Mouse (Mus musculus) CH12.LX (cell line): ENCODE results near the gene Figla. TPM values are rescaled to one million over a fixed set of nuclear protein-coding genes. Genes with fewer than 3 reads are reported as not detected.

ENCODE experiments used
- DNase-seq: peaks from one replicate; pipeline ENCODE4 v3.0.0-alpha.2; 2013; ENCODE audit errors: extremely low read depth
- H3K27ac ChIP-seq: 2 replicates; pipeline ENCODE4 v1.5.1; 2012; ENCODE audit warnings: low read depth, mild to moderate bottlenecking, control low read depth, moderate library complexity; ENCODE audit not compliant: insufficient read depth
- H3K27me3 ChIP-seq: replicated peaks from 2 replicates; pipeline ENCODE3; 2012; ENCODE audit warnings: inconsistent platforms
- H3K36me3 ChIP-seq, 2 experiments: replicated peaks in 1 of 2; 2 replicates each; pipeline versions ENCODE3 to v1.6.1; 2012; ENCODE audit warnings: inconsistent platforms in 1 of 2, low read length in 1 of 2, mild to moderate bottlenecking in 1 of 2, mixed read lengths in 1 of 2, moderate library complexity in 1 of 2; ENCODE audit not compliant: control insufficient read depth in 1 of 2, insufficient read depth in 1 of 2
- H3K4me1 ChIP-seq, 2 experiments: 2 replicates each; pipeline ENCODE4 v1.6.1; 2012; ENCODE audit warnings: inconsistent platforms in 1 of 2, moderate library complexity in 1 of 2; ENCODE audit not compliant: insufficient read depth in 2 of 2, control insufficient read depth in 1 of 2
- H3K4me2 ChIP-seq: 2 replicates; pipeline ENCODE4 v1.6.1; 2012; ENCODE audit warnings: low read depth, mild to moderate bottlenecking, control low read depth; ENCODE audit not compliant: poor library complexity, insufficient read depth, severe bottlenecking
- H3K4me3 ChIP-seq, 3 experiments: fragments of 150-350 bp in 1 of 3; sonication (generic) in 1 of 3; replicated peaks in 1 of 3; 2 replicates each; pipeline versions ENCODE3 to v1.5.1; 2011 to 2012; ENCODE audit warnings: low read depth in 2 of 3, low read length in 2 of 3, mild to moderate bottlenecking in 2 of 3, moderate library complexity in 2 of 3, control low read depth in 1 of 3, improper control_type of control experiment in 1 of 3, inconsistent platforms in 1 of 3, mixed read lengths in 1 of 3; ENCODE audit not compliant: poor library complexity in 1 of 3
- H3K79me2 ChIP-seq: replicated peaks from 2 replicates; pipeline ENCODE4 v1.6.1; 2012; ENCODE audit warnings: mild to moderate bottlenecking, moderate library complexity; ENCODE audit not compliant: control insufficient read depth, poor library complexity, insufficient read depth, severe bottlenecking; ENCODE audit errors: extremely low read depth
- H3K9ac ChIP-seq: 2 replicates; pipeline ENCODE4 v1.6.1; 2012; ENCODE audit warnings: low read depth, mild to moderate bottlenecking, control low read depth, moderate library complexity; ENCODE audit not compliant: insufficient read depth
- H3K9me3 ChIP-seq: replicated peaks from 2 replicates; pipeline ENCODE3; 2012; ENCODE audit warnings: low read length, inconsistent platforms, mixed read lengths
- CHD2 ChIP-seq: IDR thresholded peaks from 2 replicates; pipeline ENCODE4 v1.6.1; 2011; ENCODE audit warnings: low read length, improper control_type of control experiment
- ELF1 ChIP-seq: IDR thresholded peaks from 2 replicates; pipeline ENCODE4 v1.6.1; 2014; ENCODE audit warnings: low read depth, mild to moderate bottlenecking, inconsistent platforms, low read length, improper control_type of control experiment
- ETS1 ChIP-seq: conservative IDR thresholded peaks from 2 replicates; pipeline ENCODE4 v1.6.1; 2012; ENCODE audit warnings: low read depth, mild to moderate bottlenecking, inconsistent platforms, low read length, improper control_type of control experiment, moderate library complexity
- HCFC1 ChIP-seq: IDR thresholded peaks from 2 replicates; pipeline ENCODE4 v1.6.1; 2012; ENCODE audit warnings: low read depth, mild to moderate bottlenecking, inconsistent platforms, low read length, improper control_type of control experiment
- JUN ChIP-seq: IDR thresholded peaks from 2 replicates; pipeline ENCODE4 v1.6.1; 2011; ENCODE audit warnings: low read depth, mild to moderate bottlenecking, low read length, improper control_type of control experiment, moderate library complexity; ENCODE audit not compliant: insufficient read depth
- KAT2A ChIP-seq: IDR thresholded peaks from 2 replicates; pipeline ENCODE4 v1.6.1; 2012; ENCODE audit warnings: low read length, improper control_type of control experiment, inconsistent platforms; ENCODE audit not compliant: insufficient replicate concordance
- MAFK ChIP-seq: IDR thresholded peaks from 2 replicates; pipeline ENCODE4 v1.6.1; 2011; ENCODE audit warnings: low read length, improper control_type of control experiment; ENCODE audit not compliant: insufficient replicate concordance
- MAZ ChIP-seq: IDR thresholded peaks from 2 replicates; pipeline ENCODE4 v1.6.1; 2012; ENCODE audit warnings: low read depth, mild to moderate bottlenecking, inconsistent platforms, low read length, improper control_type of control experiment, moderate library complexity
- NRF1 ChIP-seq: IDR thresholded peaks from 2 replicates; pipeline ENCODE4 v1.6.1; 2014; ENCODE audit warnings: low read depth, mild to moderate bottlenecking, inconsistent platforms, low read length, improper control_type of control experiment, moderate library complexity
- PAX5 ChIP-seq: IDR thresholded peaks from 2 replicates; pipeline ENCODE4 v1.6.1; 2012; ENCODE audit warnings: low read length, inconsistent platforms, mixed read lengths
- POLR2AphosphoS2 ChIP-seq: IDR thresholded peaks from 2 replicates; pipeline ENCODE4 v1.6.1; 2011; ENCODE audit warnings: low read depth, low read length, improper control_type of control experiment
- RAD21 ChIP-seq: IDR thresholded peaks from 2 replicates; pipeline ENCODE4 v1.6.1; 2011; ENCODE audit warnings: low read depth, mild to moderate bottlenecking, low read length, improper control_type of control experiment, moderate library complexity
- TBP ChIP-seq: conservative IDR thresholded peaks from 2 replicates; pipeline ENCODE4 v1.6.1; 2011; ENCODE audit warnings: low read depth, low read length, improper control_type of control experiment
- TCF12 ChIP-seq: IDR thresholded peaks from 2 replicates; pipeline ENCODE4 v1.6.1; 2014; ENCODE audit warnings: low read depth, mild to moderate bottlenecking, inconsistent platforms, low read length, improper control_type of control experiment
- UBTF ChIP-seq: IDR thresholded peaks from 2 replicates; pipeline ENCODE4 v1.6.1; 2012; ENCODE audit warnings: low read depth, mild to moderate bottlenecking, inconsistent platforms, low read length, improper control_type of control experiment, moderate library complexity
- USF1 ChIP-seq: IDR thresholded peaks from 2 replicates; pipeline ENCODE4 v1.6.1; 2014; ENCODE audit warnings: low read depth, mild to moderate bottlenecking, inconsistent platforms, low read length, improper control_type of control experiment
- USF2 ChIP-seq: conservative IDR thresholded peaks from 2 replicates; pipeline ENCODE4 v1.6.1; 2011; ENCODE audit warnings: low read depth, low read length, improper control_type of control experiment
- ZC3H11A ChIP-seq: IDR thresholded peaks from 2 replicates; pipeline ENCODE4 v1.6.1; 2012; ENCODE audit warnings: low read depth, mild to moderate bottlenecking, inconsistent platforms, low read length, improper control_type of control experiment
- dilution Hi-C: fragments of 300-500 bp; cut with MboI; formaldehyde crosslinking; loops from 2 replicates; pipeline ENCODE4 v1.14.3; 2020; ENCODE audit warnings: low sequenced_read_pairs; ENCODE audit not compliant: extremely low pct_unique_long_range_greater_than_20kb, extremely low pct_ligation_motif_present
- in situ Hi-C: fragments of 300-500 bp; cut with MboI; formaldehyde crosslinking; loops from 3 replicates; pipeline ENCODE4 v1.14.3; 2019; ENCODE audit warnings: low sequenced_read_pairs, low pct_ligation_motif_present, low pct_unique_long_range_greater_than_20kb, mixed read lengths
- polyA plus RNA-seq: library from polyadenylated mRNA; unstranded; fragments of >175 nt; gene quantifications from 2 replicates; pipeline ENCODE4 v1.2.1, GENCODE M21; 2012; ENCODE audit warnings: low read depth; ENCODE audit not compliant: insufficient read length
- total RNA-seq, 2 experiments: library from RNA; depleted of rRNA; stranded (reverse); fragments of 300-350 nt in 1 of 2; fragments of >200 nt in 1 of 2; gene quantifications; 2 replicates each; pipeline ENCODE4 v1.2.3; 2012 to 2014

Figla gene
- total and polyA plus RNA-seq, 3 experiments, result not detected

DNA sequence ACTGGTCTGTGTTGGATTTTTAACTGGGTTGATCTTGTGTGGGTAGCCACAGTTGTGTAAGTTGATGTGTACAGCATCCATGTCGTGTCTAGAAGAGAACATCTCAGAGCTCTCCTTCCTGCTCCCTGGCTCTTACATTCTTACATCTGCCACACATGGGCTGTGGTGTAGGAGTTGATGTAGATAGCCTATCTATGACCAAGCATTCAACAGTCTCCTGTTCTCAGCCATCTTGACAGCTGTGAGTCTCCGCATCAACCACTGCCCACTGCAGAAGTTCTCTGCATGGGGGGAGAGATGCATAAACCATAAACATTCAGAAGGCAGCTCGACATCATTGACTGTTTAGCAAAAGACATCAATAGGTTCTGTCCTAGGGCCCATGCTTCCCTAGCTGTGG lies 53.9 kb downstream of the Figla start:
- no peak overlapping the region for H3K9ac ChIP-seq
- no peak overlapping the region for H3K4me3 ChIP-seq
- in situ Hi-C loops (no loop called here), dilution Hi-C loops (no loop called here)
- H3K4me1 ChIP-seq, result no peaks in the 10 kb centered on the region
- no peak for TF ChIP-seq USF2
- no peak for TF ChIP-seq JUN
- TF ChIP-seq NRF1, result no peak
- no peak for TF ChIP-seq USF1
- no peak for TF ChIP-seq KAT2A
- TF ChIP-seq TBP, result no peak
- TF ChIP-seq HCFC1, result no peak
- TF ChIP-seq TCF12, result no peak
- TF ChIP-seq MAFK, result no peak
- no peak for TF ChIP-seq UBTF
- no peak for TF ChIP-seq ETS1
- no peak for TF ChIP-seq ELF1
- TF ChIP-seq CHD2, result no peak
- TF ChIP-seq POLR2AphosphoS2, result no peak
- TF ChIP-seq PAX5, result no peak
- no peak overlapping the region for H3K27ac ChIP-seq
- H3K79me2 ChIP-seq, result no peaks in the 10 kb centered on the region
- H3K36me3 ChIP-seq, result no peaks in the 10 kb centered on the region
- no peaks in the 10 kb centered on the region for H3K9me3 ChIP-seq
- H3K27me3 ChIP-seq, result peaks cover 76% of the 10 kb centered on the region
- no peak overlapping the region for H3K4me2 ChIP-seq
- DNase-seq, result no peak

DNA sequence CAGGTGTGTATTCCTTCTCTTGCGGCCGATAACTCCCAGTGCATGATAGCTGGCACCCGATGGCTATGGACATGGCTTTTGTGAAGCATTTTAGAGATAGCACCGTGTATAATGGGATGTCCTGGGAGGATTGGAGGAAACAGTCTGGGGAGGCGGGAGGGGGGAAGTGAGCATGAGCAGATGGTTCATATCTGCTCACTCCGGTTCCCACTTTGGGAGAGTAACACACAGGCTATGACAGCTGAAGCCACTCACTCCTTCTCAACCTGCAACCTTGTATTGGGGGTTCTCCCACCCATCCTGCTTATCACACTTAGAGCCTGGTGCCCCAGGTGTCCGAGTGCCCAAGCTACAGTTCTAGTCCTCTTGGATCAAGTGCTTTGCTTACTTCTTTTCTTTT lies 54.3 kb downstream of the Figla start:
- no peak overlapping the region for H3K4me2 ChIP-seq
- H3K36me3 ChIP-seq, result no peaks in the 10 kb centered on the region
- in situ Hi-C loops, result no loop called here
- H3K9ac ChIP-seq, result no peak overlapping the region
- no peaks in the 10 kb centered on the region for H3K9me3 ChIP-seq
- no peaks in the 10 kb centered on the region for H3K4me1 ChIP-seq
- H3K79me2 ChIP-seq, result no peaks in the 10 kb centered on the region
- H3K4me3 ChIP-seq, result no peak overlapping the region
- DNase-seq, result no peak
- dilution Hi-C loops, result no loop called here
- H3K27me3 ChIP-seq, result peaks cover 77% of the 10 kb centered on the region
- no peak overlapping the region for H3K27ac ChIP-seq
- no peak for TF ChIP-seq MAZ
- TF ChIP-seq RAD21, result no peak
- TF ChIP-seq ZC3H11A, result no peak
- TF ChIP-seq, all 38 proteins: peak for 0

Other genes with a start within 250 kb of the Figla start
- not detected in 2 replicates for gene Nat8f6, start 195.2 kb upstream of the Figla start, total RNA-seq (2012; rRNA removed)
- gene Nat8f6, start 195.2 kb upstream of the Figla start, total RNA-seq (2014; rRNA removed), result not detected in 2 replicates
- not detected in 2 replicates for gene Nat8f6, start 195.2 kb upstream of the Figla start, polyA plus RNA-seq
- not detected in 2 replicates for gene Nat8f5, start 195.2 kb upstream of the Figla start, total RNA-seq (2012; rRNA removed)
- gene Nat8f5, start 195.2 kb upstream of the Figla start, total RNA-seq (2014; rRNA removed), result not detected in 2 replicates
- not detected in 2 replicates for gene Nat8f5, start 195.2 kb upstream of the Figla start, polyA plus RNA-seq
- not detected in 2 replicates for gene Nat8, start 184.1 kb upstream of the Figla start, total RNA-seq (2012; rRNA removed)
- not detected in 2 replicates for gene Nat8, start 184.1 kb upstream of the Figla start, total RNA-seq (2014; rRNA removed)
- not detected in 2 replicates for gene Nat8, start 184.1 kb upstream of the Figla start, polyA plus RNA-seq
- not detected in 2 replicates for gene Nat8f2, start 147.0 kb upstream of the Figla start, total RNA-seq (2012; rRNA removed)
- not detected in 2 replicates for gene Nat8f2, start 147.0 kb upstream of the Figla start, total RNA-seq (2014; rRNA removed)
- gene Nat8f2, start 147.0 kb upstream of the Figla start, polyA plus RNA-seq, result not detected in 2 replicates
- 2.1 and 2.3 TPM in 2 replicates for gene Nat8f4, start 111.3 kb upstream of the Figla start, total RNA-seq (2012; rRNA removed)
- 2.4 and 2.9 TPM in 2 replicates for gene Nat8f4, start 111.3 kb upstream of the Figla start, total RNA-seq (2014; rRNA removed)
- gene Nat8f4, start 111.3 kb upstream of the Figla start, polyA plus RNA-seq, result 1.3 and 1.8 TPM in 2 replicates
- gene Tprkb, start 104.3 kb upstream of the Figla start, total RNA-seq (2012; rRNA removed), result 21.2 and 25.3 TPM in 2 replicates
- 59.8 and 67.2 TPM in 2 replicates for gene Tprkb, start 104.3 kb upstream of the Figla start, total RNA-seq (2014; rRNA removed)
- gene Tprkb, start 104.3 kb upstream of the Figla start, polyA plus RNA-seq, result 39.7 and 41.8 TPM in 2 replicates
- 2.7 and 4.7 TPM in 2 replicates for gene Nat8f1, start 100.5 kb upstream of the Figla start, total RNA-seq (2012; rRNA removed)
- gene Nat8f1, start 100.5 kb upstream of the Figla start, total RNA-seq (2014; rRNA removed), result 1.4 and 1.6 TPM in 2 replicates
- 0.50 and 3.5 TPM in 2 replicates for gene Nat8f1, start 100.5 kb upstream of the Figla start, polyA plus RNA-seq
- 28.5 and 33.2 TPM in 2 replicates for gene Dusp11, start 54.5 kb upstream of the Figla start, total RNA-seq (2012; rRNA removed)
- gene Dusp11, start 54.5 kb upstream of the Figla start, total RNA-seq (2014; rRNA removed), result 34.8 and 35.7 TPM in 2 replicates
- gene Dusp11, start 54.5 kb upstream of the Figla start, polyA plus RNA-seq, result 46.6 and 48.6 TPM in 2 replicates
- 0.08 TPM in 1 of 2 replicates, not detected in the other for gene Add2, start 12.5 kb downstream of the Figla start, total RNA-seq (2012; rRNA removed)
- gene Add2, start 12.5 kb downstream of the Figla start, total RNA-seq (2014; rRNA removed), result not detected in 2 replicates
- gene Add2, start 12.5 kb downstream of the Figla start, polyA plus RNA-seq, result 0.11 TPM in 2 replicates
- not detected in 2 replicates for gene Tgfa, start 179.1 kb downstream of the Figla start, total RNA-seq (2012; rRNA removed)
- not detected in 2 replicates for gene Tgfa, start 179.1 kb downstream of the Figla start, total RNA-seq (2014; rRNA removed)
- not detected in 2 replicates for gene Tgfa, start 179.1 kb downstream of the Figla start, polyA plus RNA-seq